Mouse (Mus musculus): Measurements from ENCODE around the gene Lrrk1.

Gene Lrrk1

DNA sequence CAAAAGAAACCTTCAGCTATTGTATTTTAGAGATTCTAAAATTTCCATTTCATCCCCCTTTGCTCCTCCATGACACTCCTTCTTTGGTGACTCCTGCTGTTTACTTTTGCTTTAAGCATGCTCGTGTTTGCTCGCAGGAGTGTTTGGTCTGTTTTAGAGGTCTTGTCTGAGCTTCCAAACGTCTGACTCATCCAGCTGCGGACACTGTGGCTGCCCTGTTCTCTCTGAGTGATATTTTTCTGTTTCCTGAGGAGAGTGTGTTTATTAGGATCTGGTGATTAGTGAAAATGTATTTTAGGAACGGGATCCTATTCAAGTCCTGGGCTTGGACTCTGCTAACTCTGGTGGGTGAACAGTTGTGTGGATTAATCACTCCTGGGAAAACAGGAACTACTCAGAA is 48.5 kb downstream of the Lrrk1 start:
- peak; percentile 39 for DNase-seq (ENCODE audit: low spot score)

DNA sequence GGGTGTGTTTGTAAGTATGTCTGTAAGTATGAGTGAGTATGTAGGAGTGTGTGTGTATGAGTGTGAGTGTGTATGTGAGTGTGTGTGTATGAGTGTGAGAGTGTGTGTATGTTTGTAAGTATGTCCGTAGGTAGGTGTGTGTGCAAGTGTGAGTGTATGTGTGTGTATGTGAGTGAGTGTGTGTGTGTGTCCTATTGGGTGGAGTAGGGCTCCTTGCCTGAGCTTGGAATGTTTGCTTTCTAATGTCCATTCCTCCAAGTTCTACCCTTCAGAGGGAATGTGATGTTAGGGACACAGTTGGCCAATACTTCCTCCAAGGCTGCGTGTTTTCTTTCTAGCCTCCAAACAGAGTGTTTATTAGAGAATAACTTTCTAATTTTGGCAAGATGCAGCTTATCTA is 51.2 kb downstream of the Lrrk1 start:
- no peak for DNase-seq (ENCODE audit: low spot score)

- no peak for DNase-seq (ENCODE audit: low spot score)
Observed at GRCm38 (mm10) chr7:66333906-66334500, 54.1 kb downstream of the Lrrk1 start.

GRCm38 (mm10) chr7:66332340-66332739 is 55.8 kb downstream of the Lrrk1 start:
- no peak for DNase-seq (ENCODE audit: low spot score)

GRCm38 (mm10) chr7:66330610-66331009 is 57.5 kb downstream of the Lrrk1 start:
- no peak for DNase-seq (ENCODE audit: low spot score)

- no peak for DNase-seq (ENCODE audit: low spot score)
Observed at GRCm38 (mm10) chr7:66327516-66327915, 60.6 kb downstream of the Lrrk1 start.

GRCm38 (mm10) chr7:66325419-66326053 is 62.6 kb downstream of the Lrrk1 start:
- DNase-seq (ENCODE audit: low spot score), result no peak

- DNase-seq (ENCODE audit: low spot score), result no peak
Observed at GRCm38 (mm10) chr7:66323252-66324015, 64.7 kb downstream of the Lrrk1 start.

DNA sequence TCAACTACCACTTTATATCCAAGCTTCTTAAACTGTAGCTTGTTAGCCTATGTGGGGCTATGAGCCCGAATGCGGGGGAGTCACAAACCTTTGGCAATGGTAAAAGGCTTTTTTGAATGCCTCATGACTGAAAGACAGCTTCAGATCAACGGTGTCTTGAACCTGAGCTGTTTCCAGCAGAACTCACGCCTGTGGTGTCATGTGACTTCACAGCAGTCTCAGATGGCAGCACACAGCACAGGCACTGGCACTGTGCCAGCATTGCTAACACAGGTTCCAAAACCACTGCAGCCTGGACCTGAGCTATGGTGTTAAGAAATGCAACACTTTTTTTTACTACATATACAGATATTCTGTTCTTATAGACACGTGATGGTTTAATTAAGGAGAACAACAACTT is 67.2 kb downstream of the Lrrk1 start:
- no peak for DNase-seq (ENCODE audit: low spot score)

DNA sequence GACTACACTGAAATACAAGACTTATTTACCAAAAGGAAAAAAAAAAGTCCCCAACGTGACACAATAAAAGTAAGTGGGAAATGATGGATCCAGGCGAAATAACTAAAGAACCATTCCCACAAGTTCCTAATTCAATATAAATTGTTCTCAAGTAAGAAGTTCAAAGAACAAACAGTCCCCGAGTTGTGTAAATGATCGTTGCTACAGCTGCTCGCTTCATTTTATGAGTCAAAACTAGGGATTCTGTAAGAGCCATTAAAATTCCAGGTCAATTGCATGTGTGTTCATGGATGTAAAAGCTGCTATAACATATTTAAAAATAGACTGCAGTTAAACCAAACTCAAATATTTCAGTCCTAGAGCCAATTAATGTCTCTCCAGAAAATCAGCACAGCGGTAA is 70.0 kb downstream of the Lrrk1 start:
- DNase-seq (ENCODE audit: low spot score), result no peak

GRCm38 (mm10) chr7:66310670-66311656 is 77.2 kb downstream of the Lrrk1 start:
- DNase-seq (ENCODE audit: low spot score), result no peak

DNA sequence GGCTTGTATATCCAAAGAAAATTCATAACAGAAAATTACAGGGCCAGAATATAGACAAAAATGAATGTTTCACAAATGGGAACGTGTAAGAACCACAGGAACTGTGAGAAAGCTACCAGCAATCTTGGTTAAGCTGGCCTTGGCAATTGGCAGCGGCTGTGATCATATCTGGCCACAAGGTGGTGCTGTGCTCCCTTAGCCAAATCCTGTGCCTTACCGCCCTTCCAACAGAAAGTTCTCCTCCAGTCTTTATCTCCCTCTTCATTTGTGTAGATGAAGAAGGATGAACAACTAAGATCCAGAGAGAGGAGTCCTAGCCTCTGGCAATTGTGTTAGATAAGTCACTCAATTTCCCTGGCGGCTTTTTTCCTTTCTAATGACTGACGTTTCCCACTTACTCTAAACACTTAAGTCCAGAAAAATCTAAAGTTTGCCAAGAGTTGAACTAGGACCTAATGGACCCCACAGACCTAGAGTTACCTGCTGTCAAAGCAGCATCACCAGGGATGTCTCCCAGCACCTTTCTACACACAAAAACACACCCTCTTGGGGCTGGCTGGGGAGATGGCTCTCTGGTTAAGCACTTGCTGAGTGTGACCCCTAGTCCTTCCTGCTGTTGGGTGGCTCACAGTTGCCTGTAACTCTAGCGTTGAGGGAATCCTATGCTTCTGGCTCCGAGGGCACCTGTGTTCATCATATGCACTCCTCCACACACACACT is 78.0 kb downstream of the Lrrk1 start:
- DNase-seq (ENCODE audit: low spot score), result peak; percentile 57

GRCm38 (mm10) chr7:66309240-66309949 is 78.8 kb downstream of the Lrrk1 start:
- no peak for DNase-seq (ENCODE audit: low spot score)

DNA sequence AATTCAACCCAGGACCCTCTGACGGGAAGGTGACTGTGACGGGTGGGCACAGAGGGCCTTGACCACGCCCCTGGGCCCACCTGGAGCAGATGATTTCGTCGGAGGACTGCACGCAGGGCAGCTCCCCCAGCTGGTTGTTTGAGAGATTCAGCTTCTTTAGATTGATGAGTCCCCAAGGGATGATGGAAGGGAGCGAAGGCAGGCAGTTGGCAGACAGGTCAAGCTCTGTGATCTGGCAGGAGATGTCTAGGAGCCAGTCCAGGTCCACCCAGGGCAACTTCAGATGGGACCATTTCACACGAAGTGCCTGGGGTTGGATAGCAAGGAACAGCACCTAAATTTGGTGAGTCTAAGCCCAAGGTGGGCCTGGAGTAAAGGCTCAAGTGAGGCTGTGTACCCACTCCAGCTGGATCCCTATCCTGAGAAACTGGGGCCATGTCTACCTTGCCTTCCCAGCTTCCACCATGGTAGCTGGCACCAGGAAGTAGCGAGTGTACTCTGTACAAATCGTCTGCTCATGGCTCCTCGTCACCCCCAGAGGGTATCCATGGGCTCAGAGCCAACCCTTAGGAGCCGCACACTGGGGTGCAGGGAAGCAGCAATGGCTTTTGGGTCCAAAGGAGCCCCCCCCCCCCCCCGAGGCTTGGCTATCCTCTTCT is 79.4 kb downstream of the Lrrk1 start:
- no peak for DNase-seq (ENCODE audit: low spot score)

- no peak for DNase-seq (ENCODE audit: low spot score)
Observed at GRCm38 (mm10) chr7:66307791-66308190, 80.4 kb downstream of the Lrrk1 start.

- DNase-seq (ENCODE audit: low spot score), result no peak
Observed at GRCm38 (mm10) chr7:66305714-66306198, 82.4 kb downstream of the Lrrk1 start.

- no peak for DNase-seq (ENCODE audit: low spot score)
Observed at GRCm38 (mm10) chr7:66304993-66305713, 83.0 kb downstream of the Lrrk1 start.

DNA sequence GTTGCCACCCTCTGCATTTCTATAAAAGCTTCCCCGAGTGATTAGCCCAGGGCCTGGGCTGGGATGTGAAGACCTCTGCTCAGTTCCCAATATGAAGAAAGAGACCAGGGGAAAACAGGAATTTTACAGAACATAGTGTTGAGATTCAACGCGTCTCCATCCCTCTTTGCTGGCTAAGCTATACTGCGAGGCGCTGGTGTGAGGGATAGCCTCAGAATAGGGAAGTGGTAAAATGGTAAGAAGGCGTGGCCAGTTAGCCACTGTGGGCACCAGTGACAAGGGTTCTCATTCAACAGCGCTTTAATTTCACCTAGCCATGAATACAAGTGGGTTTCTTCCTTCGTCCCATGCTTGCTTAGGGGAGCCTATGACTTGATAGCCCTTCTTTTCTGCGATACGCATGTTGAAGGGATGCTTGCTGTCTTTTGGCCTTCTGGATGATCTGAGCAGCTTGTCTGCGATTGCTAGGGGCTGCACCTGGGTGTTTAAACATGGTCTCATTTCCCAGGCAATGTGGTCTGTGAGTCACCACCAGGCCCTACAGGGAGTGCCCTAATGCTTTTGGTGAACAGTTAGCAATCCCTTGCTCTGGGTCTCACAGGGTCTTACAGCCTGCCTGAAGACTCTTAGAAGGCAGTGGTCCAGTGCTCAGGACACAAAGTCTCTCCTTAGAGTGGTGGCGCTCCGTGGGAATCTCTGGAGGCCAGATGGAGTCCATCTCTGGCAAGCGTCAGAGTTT is 84.1 kb downstream of the Lrrk1 start:
- DNase-seq (ENCODE audit: low spot score), result no peak

DNA sequence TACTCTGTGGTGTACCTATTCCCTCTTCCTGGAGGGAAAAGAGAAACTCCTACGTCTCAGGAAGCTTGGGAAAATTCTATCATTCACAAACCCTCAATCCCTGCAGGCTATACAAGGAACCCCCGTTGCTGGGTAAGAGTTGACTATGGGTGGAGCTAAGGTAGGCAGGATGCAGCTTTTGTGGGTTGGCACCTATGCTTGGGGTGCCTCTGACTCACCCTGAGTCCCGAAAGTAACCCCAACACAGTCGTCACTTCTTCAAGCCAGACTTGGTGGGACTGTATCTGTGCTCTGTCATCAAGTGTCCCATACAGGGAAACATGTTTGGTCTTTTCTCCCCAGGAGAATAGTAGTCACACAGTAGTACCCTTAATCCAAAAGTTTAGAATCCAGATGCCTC is 86.7 kb downstream of the Lrrk1 start:
- DNase-seq (ENCODE audit: low spot score), result no peak

Data from yolk sac, embryonic 10.5 days (tissue).